Mouse (Mus musculus) MEL (cell line): ENCODE results near the gene Uggt1. TPM values are rescaled to one million over a fixed set of nuclear protein-coding genes. Genes with fewer than 3 reads are reported as not detected.

Source experiments
- DNase-seq: peaks from one replicate; pipeline ENCODE4 v3.0.0; 2011; ENCODE audit warnings: low read depth, low spot score
- H3K27ac ChIP-seq: 2 replicates; pipeline ENCODE4 v1.5.1; 2012; ENCODE audit warnings: low read depth, mild to moderate bottlenecking, control low read depth, low read length, moderate library complexity; ENCODE audit not compliant: control insufficient read depth
- H3K27me3 ChIP-seq, 2 experiments: fragments of 150-350 bp in 1 of 2; sonication (generic) in 1 of 2; 2 replicates each; pipeline ENCODE4 v1.6.1; 2012; ENCODE audit warnings: low read length in 2 of 2, mild to moderate bottlenecking in 2 of 2, improper control_type of control experiment in 1 of 2, moderate library complexity in 1 of 2; ENCODE audit not compliant: insufficient read depth in 2 of 2, control insufficient read depth in 1 of 2
- H3K36me3 ChIP-seq, 2 experiments: 2 replicates each; pipeline ENCODE4 v1.6.1; 2012 to 2014; ENCODE audit warnings: low read length in 2 of 2, improper control_type of control experiment in 1 of 2, inconsistent platforms in 1 of 2, mild to moderate bottlenecking in 1 of 2; ENCODE audit not compliant: insufficient read depth in 2 of 2, control insufficient read depth in 1 of 2
- H3K4me1 ChIP-seq, 2 experiments: fragments of 150-350 bp in 1 of 2; sonication (generic) in 1 of 2; 2 replicates each; pipeline ENCODE4 v1.6.1; 2012; ENCODE audit warnings: low read length in 2 of 2, improper control_type of control experiment in 1 of 2, mild to moderate bottlenecking in 1 of 2; ENCODE audit not compliant: insufficient read depth in 2 of 2, control insufficient read depth in 1 of 2
- H3K4me3 ChIP-seq, 2 experiments: fragments of 150-350 bp in 1 of 2; sonication (generic) in 1 of 2; 2 replicates each; pipeline ENCODE4 v1.5.1; 2012; ENCODE audit warnings: low read depth in 2 of 2, low read length in 2 of 2, mild to moderate bottlenecking in 2 of 2, moderate library complexity in 2 of 2, control low read depth in 1 of 2, improper control_type of control experiment in 1 of 2; ENCODE audit not compliant: control insufficient read depth in 1 of 2, insufficient read depth in 1 of 2
- H3K79me2 ChIP-seq: 2 replicates; pipeline ENCODE4 v1.6.1; 2012; ENCODE audit warnings: mild to moderate bottlenecking, low read length, moderate library complexity; ENCODE audit not compliant: control insufficient read depth, poor library complexity, insufficient read depth
- H3K9ac ChIP-seq: 2 replicates; pipeline ENCODE4 v1.6.1; 2012; ENCODE audit warnings: low read depth, mild to moderate bottlenecking, control low read depth, low read length, moderate library complexity; ENCODE audit not compliant: control insufficient read depth, poor library complexity, severe bottlenecking
- H3K9me3 ChIP-seq: fragments of 150-350 bp; sonication (generic); replicated peaks from 2 replicates; pipeline ENCODE4 v1.6.1; 2012; ENCODE audit warnings: mild to moderate bottlenecking, low read length, improper control_type of control experiment, moderate library complexity; ENCODE audit not compliant: insufficient read depth
- BHLHE40 ChIP-seq: IDR thresholded peaks from 2 replicates; pipeline ENCODE4 v1.6.1; 2012; ENCODE audit warnings: low read depth, mild to moderate bottlenecking, inconsistent platforms, low read length, improper control_type of control experiment, borderline replicate concordance
- EP300 ChIP-seq, 2 experiments: IDR thresholded peaks; 2 replicates each; pipeline ENCODE4 v1.6.1; 2011; ENCODE audit warnings: improper control_type of control experiment in 2 of 2, low read length in 2 of 2, low read depth in 1 of 2, mild to moderate bottlenecking in 1 of 2
- ETS1 ChIP-seq: IDR thresholded peaks from 2 replicates; pipeline ENCODE4 v1.6.1; 2012; ENCODE audit warnings: low read depth, mild to moderate bottlenecking, inconsistent platforms, low read length, improper control_type of control experiment, moderate library complexity
- GATA1 ChIP-seq: IDR thresholded peaks from 2 replicates; pipeline ENCODE4 v1.6.1; 2011; ENCODE audit warnings: low read depth, low read length, improper control_type of control experiment
- HCFC1 ChIP-seq: IDR thresholded peaks from 2 replicates; pipeline ENCODE4 v1.6.1; 2012; ENCODE audit warnings: low read depth, mild to moderate bottlenecking, inconsistent platforms, low read length, improper control_type of control experiment, moderate library complexity
- MAFK ChIP-seq: IDR thresholded peaks from 2 replicates; pipeline ENCODE4 v1.6.1; 2011; ENCODE audit warnings: low read depth, mild to moderate bottlenecking, low read length, improper control_type of control experiment, borderline replicate concordance
- MAX ChIP-seq: IDR thresholded peaks from 2 replicates; pipeline ENCODE4 v1.6.1; 2011; ENCODE audit warnings: low read length, improper control_type of control experiment
- MAZ ChIP-seq: IDR thresholded peaks from 2 replicates; pipeline ENCODE4 v1.6.1; 2012; ENCODE audit warnings: low read depth, mild to moderate bottlenecking, inconsistent platforms, low read length, improper control_type of control experiment
- MXI1 ChIP-seq: IDR thresholded peaks from 2 replicates; pipeline ENCODE4 v1.6.1; 2011; ENCODE audit warnings: mild to moderate bottlenecking, low read depth, low read length, improper control_type of control experiment
- MYC ChIP-seq: IDR thresholded peaks from 2 replicates; pipeline ENCODE4 v1.6.1; 2011; ENCODE audit warnings: low read depth, mild to moderate bottlenecking, low read length, improper control_type of control experiment, moderate library complexity
- NELFE ChIP-seq: IDR thresholded peaks from 2 replicates; pipeline ENCODE4 v1.6.1; 2011; ENCODE audit warnings: low read depth, low read length, improper control_type of control experiment
- NRF1 ChIP-seq: IDR thresholded peaks from 2 replicates; pipeline ENCODE4 v1.6.1; 2014; ENCODE audit warnings: low read depth, mild to moderate bottlenecking, inconsistent platforms, low read length, improper control_type of control experiment, moderate library complexity; ENCODE audit not compliant: poor library complexity, insufficient read depth, severe bottlenecking
- POLR2A ChIP-seq, 2 experiments: IDR thresholded peaks; 2 replicates each; pipeline ENCODE4 v1.6.1; 2011 to 2012; ENCODE audit warnings: low read length in 2 of 2, mild to moderate bottlenecking in 2 of 2, control low read depth in 1 of 2, improper control_type of control experiment in 1 of 2, low read depth in 1 of 2, moderate library complexity in 1 of 2; ENCODE audit not compliant: control insufficient read depth in 1 of 2, insufficient read depth in 1 of 2, poor library complexity in 1 of 2
- POLR2AphosphoS2 ChIP-seq: IDR thresholded peaks from 2 replicates; pipeline ENCODE4 v1.6.1; 2011; ENCODE audit warnings: low read length, improper control_type of control experiment
- POLR2AphosphoS5 ChIP-seq: IDR thresholded peaks from 2 replicates; pipeline ENCODE4 v1.6.1; 2012; ENCODE audit warnings: low read depth, borderline replicate concordance, mild to moderate bottlenecking, inconsistent platforms, low read length, moderate library complexity, mixed read lengths
- RAD21 ChIP-seq: IDR thresholded peaks from 2 replicates; pipeline ENCODE4 v1.6.1; 2011; ENCODE audit warnings: mild to moderate bottlenecking, low read depth, low read length, improper control_type of control experiment
- RCOR1 ChIP-seq: IDR thresholded peaks from 2 replicates; pipeline ENCODE4 v1.6.1; 2012; ENCODE audit warnings: low read depth, mild to moderate bottlenecking, inconsistent platforms, low read length, improper control_type of control experiment
- SIN3A ChIP-seq: IDR thresholded peaks from 2 replicates; pipeline ENCODE4 v1.6.1; 2012; ENCODE audit warnings: low read length, improper control_type of control experiment, inconsistent platforms
- SMC3 ChIP-seq: IDR thresholded peaks from 2 replicates; pipeline ENCODE4 v1.6.1; 2011; ENCODE audit warnings: low read depth, low read length, improper control_type of control experiment
- TAL1 ChIP-seq: IDR thresholded peaks from 2 replicates; pipeline ENCODE4 v1.6.1; 2012; ENCODE audit warnings: mild to moderate bottlenecking, inconsistent platforms, low read length, moderate library complexity, mixed read lengths
- TBP ChIP-seq: IDR thresholded peaks from 2 replicates; pipeline ENCODE4 v1.8.0; 2011; ENCODE audit warnings: low read depth, low read length, improper control_type of control experiment
- TCF12 ChIP-seq: IDR thresholded peaks from 2 replicates; pipeline ENCODE4 v1.6.1; 2014; ENCODE audit warnings: low read depth, mild to moderate bottlenecking, inconsistent platforms, low read length, improper control_type of control experiment, moderate library complexity
- USF1 ChIP-seq: IDR thresholded peaks from 2 replicates; pipeline ENCODE4 v1.6.1; 2014; ENCODE audit warnings: low read depth, mild to moderate bottlenecking, inconsistent platforms, low read length, improper control_type of control experiment, moderate library complexity
- USF2 ChIP-seq, 2 experiments: IDR thresholded peaks; 2 replicates each; pipeline ENCODE4 v1.6.1; 2011 to 2012; ENCODE audit warnings: improper control_type of control experiment in 2 of 2, low read length in 2 of 2, borderline replicate concordance in 1 of 2, inconsistent platforms in 1 of 2, low read depth in 1 of 2, mild to moderate bottlenecking in 1 of 2; ENCODE audit not compliant: insufficient read depth in 1 of 2
- ZKSCAN1 ChIP-seq: IDR thresholded peaks from 2 replicates; pipeline ENCODE4 v1.6.1; 2012; ENCODE audit warnings: low read depth, mild to moderate bottlenecking, inconsistent platforms, low read length, improper control_type of control experiment, moderate library complexity
- ZMIZ1 ChIP-seq: IDR thresholded peaks from 2 replicates; pipeline ENCODE4 v1.6.1; 2012; ENCODE audit warnings: low read depth, mild to moderate bottlenecking, inconsistent platforms, low read length, improper control_type of control experiment, moderate library complexity
- ZNF384 ChIP-seq: IDR thresholded peaks from 2 replicates; pipeline ENCODE4 v1.6.1; 2012; ENCODE audit warnings: low read depth, mild to moderate bottlenecking, inconsistent platforms, low read length, improper control_type of control experiment
- polyA plus RNA-seq, 2 experiments: library from polyadenylated mRNA; stranded (reverse) in 1 of 2; unstranded in 1 of 2; fragments of >175 nt in 1 of 2; fragments of >200 nt in 1 of 2; gene quantifications; 2 replicates each; pipeline versions ENCODE4 v1.2.1 to v1.2.4; 2012; ENCODE audit warnings: low replicate concordance in 2 of 2, low read depth in 1 of 2; ENCODE audit not compliant: insufficient read length in 2 of 2, insufficient read depth in 1 of 2, missing spikeins in 1 of 2
- total RNA-seq: library from RNA; depleted of rRNA; stranded (reverse); fragments of 300-350 nt; gene quantifications from 2 replicates; pipeline ENCODE4 v1.2.3, GENCODE M21; 2012

The Uggt1 gene
- total and polyA plus RNA-seq, 3 experiments: 33.8 to 98.3 (median 47.9) TPM

GRCm38 (mm10) chr1:36273288-36273687 is 28.8 kb upstream of the Uggt1 start:
- peak; percentile 75 for DNase-seq
- H3K27me3 ChIP-seq: no peaks in the 10 kb centered on the region
- no peaks in the 10 kb centered on the region for H3K79me2 ChIP-seq
- no peaks in the 10 kb centered on the region for H3K9me3 ChIP-seq
- no peak for TF ChIP-seq POLR2A (IDR thresholded peaks at IDR 0.05; ENCODE audit: control insufficient read depth in 1 of 2, insufficient read depth in 1 of 2, low read depth in 1 of 2, low read length in 2 of 2, poor library complexity in 1 of 2)
- TF ChIP-seq TAL1: peak; percentile 70
- TF ChIP-seq ZKSCAN1: no peak
- no peak for TF ChIP-seq MAFK
- no peak; the same call in 1 of the 2 replicates for TF ChIP-seq RCOR1
- TF ChIP-seq MAZ: no peak
- TF ChIP-seq HCFC1: no peak
- TF ChIP-seq ETS1: peak; percentile 69
- no peak for TF ChIP-seq POLR2AphosphoS2
- peak; percentile 66 to 69 for TF ChIP-seq EP300 (IDR thresholded peaks at IDR 0.05; ENCODE audit: low read depth in 1 of 2, low read length in 2 of 2)
- TF ChIP-seq SMC3: no peak
- TF ChIP-seq TCF12: peak; percentile 62
- TF ChIP-seq TBP: no peak
- 0 out of 2 replicates have a peak, but pooled peaks have one; percentile 9 for TF ChIP-seq MYC
- TF ChIP-seq BHLHE40: peak; percentile 80; the same call in 1 of the 2 replicates
- no peak for TF ChIP-seq ZMIZ1
- TF ChIP-seq GATA1: peak; percentile 55; the same call in 1 of the 2 replicates
- peaks cover 13 to 55% of the 10 kb centered on the region in 2 experiments for H3K4me1 ChIP-seq
- peak overlapping the region; percentile 28 for H3K27ac ChIP-seq
- H3K4me3 ChIP-seq: peak overlapping the region; percentile 52 to 55
- H3K9ac ChIP-seq: peak overlapping the region; percentile 51
- H3K36me3 ChIP-seq: peaks cover 0 to 23% of the 10 kb centered on the region in 2 experiments; a peak in 2 of 4 replicates

- H3K79me2 ChIP-seq: no peaks in the 10 kb centered on the region
- DNase-seq: peak; percentile 70
- TF ChIP-seq GATA1 (peak; percentile 34), TAL1 (no peak), RCOR1 (peak; percentile 71; the same call in 1 of the 2 replicates), EP300 (IDR thresholded peaks at IDR 0.05; ENCODE audit: low read depth in 1 of 2, low read length in 2 of 2) (peak in 1 of 2 experiments; percentile 37; a peak in 1 of 4 replicates), POLR2AphosphoS2 (no peak), BHLHE40 (peak; percentile 60; the same call in 1 of the 2 replicates), MXI1 (peak; percentile 2; the same call in 1 of the 2 replicates), USF1 (peak; percentile 92), MAX (0 out of 2 replicates have a peak, but pooled peaks have one; percentile 56), USF2 (IDR thresholded peaks at IDR 0.05; ENCODE audit: borderline replicate concordance in 1 of 2, insufficient read depth in 1 of 2, low read depth in 1 of 2, low read length in 2 of 2) (peak in 1 of 2 experiments; percentile 58; a peak in 1 of 4 replicates), POLR2AphosphoS5 (no peak), SIN3A (0 out of 2 replicates have a peak, but pooled peaks have one; percentile 32), RAD21 (no peak), ETS1 (0 out of 2 replicates have a peak, but pooled peaks have one; percentile 24), NRF1 (no peak), ZNF384 (0 out of 2 replicates have a peak, but pooled peaks have one; percentile 22), NELFE (0 out of 2 replicates have a peak, but pooled peaks have one; percentile 30), MAZ (no peak)
- TF ChIP-seq, all 39 proteins: peak for 12
- H3K27me3 ChIP-seq: no peaks in the 10 kb centered on the region
- H3K4me3 ChIP-seq: peak overlapping the region; percentile 52 to 55; a peak in 3 of 4 replicates
- H3K9ac ChIP-seq: peak overlapping the region; percentile 51; the same call in 1 of the 2 replicates
- peaks cover 13 to 55% of the 10 kb centered on the region in 2 experiments for H3K4me1 ChIP-seq
- peak overlapping the region; percentile 28; the same call in 1 of the 2 replicates for H3K27ac ChIP-seq
- peaks cover 0 to 23% of the 10 kb centered on the region in 2 experiments; a peak in 2 of 4 replicates for H3K36me3 ChIP-seq
- H3K9me3 ChIP-seq: no peaks in the 10 kb centered on the region
Measured at GRCm38 (mm10) chr1:36272546-36272945, 28.0 kb upstream of the Uggt1 start.
